Mouse (Mus musculus) MN1 (cell line): Measurements from ENCODE around the gene Ifnz.
"Not testable (repeated sequence)": the region's sequence is repeated elsewhere in the genome, so short reads cannot be mapped to it uniquely, and the experiment has no call there.

Experiments used
- DNase-seq: peaks from one replicate; pipeline ENCODE4 v3.0.0-alpha.2; 2016; ENCODE audit warnings: low spot score

The Ifnz gene

DNA sequence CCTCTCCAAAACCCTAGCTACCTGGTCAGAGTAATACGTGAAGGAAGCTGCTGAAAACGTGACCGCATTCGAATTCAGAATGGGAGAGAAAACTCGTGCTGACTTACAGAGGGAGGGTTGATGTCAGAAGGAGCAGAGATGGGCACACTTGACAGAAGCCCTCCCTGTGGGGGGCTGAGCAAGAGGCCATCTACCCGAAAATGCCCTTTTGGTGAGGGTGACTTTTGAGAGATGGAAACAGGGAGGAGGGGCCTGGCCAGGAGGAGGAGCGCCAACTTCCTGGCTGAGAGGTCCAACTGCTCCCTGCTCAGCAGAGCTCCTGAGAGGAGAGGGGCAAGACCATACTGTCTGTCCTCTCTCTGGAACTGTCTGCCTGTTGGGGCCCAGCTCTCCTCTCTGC, at the start of gene Ifnz:
TSS of gene Ifnz (plus strand) at position 301 of the 400 bp plus-strand sequence.
- not testable (repeated sequence) for DNase-seq

DNA sequence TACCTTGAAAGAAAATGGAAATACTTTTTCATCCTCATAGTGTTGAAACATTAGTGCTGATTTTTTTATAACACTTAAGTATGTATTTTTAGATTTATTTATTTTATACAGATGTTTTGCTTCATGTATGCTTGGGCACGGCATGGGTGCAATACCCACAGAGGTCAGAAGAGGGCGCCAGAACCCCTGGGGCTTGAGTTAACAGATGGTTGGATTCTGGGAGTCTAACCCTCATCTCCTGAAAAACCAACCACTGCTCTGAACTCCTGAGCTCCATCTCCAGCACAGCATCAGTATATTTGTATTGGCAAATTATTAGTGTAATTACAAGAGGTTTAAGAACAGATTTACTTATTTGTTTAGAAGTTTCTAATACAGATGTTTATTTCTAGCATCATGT, 43.5 kb upstream of the Ifnz start:
- DNase-seq = peak; percentile 60

DNA sequence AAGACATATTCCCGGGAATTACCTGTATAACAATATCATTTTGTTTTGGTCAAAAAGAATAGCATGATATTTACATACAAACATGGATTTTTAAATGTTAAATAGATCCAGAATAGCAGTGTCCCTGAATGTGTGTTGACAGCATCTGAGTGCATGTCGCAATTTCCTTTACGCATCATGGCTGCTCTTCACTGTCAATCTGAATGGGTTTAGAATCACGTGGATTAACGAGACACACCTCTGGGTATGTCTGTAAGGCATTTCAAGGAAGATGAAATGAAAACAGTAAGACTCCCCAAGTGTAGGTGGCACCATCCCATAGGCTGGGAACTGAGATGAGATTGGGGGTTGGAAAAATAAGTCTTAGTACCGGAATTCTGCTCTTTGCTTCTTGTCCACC, 42.9 kb upstream of the Ifnz start:
- no peak for DNase-seq

DNA sequence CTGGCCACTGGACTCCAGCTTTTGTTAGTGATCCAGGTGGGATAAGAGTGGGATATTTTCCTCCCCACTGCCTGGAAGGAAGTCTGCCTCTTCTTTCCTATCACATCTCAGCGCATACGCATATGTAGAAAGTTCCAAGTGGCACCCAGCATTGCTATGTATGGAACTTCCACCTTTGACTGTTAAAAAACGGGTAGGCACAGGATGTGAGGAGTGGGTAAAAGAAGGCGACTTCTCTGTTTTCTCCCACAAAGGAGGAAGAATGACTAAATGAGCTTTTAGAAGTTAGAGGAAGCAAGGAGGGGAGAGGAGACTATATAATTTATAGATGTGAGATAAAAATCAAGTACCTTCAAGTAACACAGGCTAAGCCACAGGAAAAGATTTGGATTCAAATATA, 40.5 kb upstream of the Ifnz start:
- DNase-seq = no peak

DNA sequence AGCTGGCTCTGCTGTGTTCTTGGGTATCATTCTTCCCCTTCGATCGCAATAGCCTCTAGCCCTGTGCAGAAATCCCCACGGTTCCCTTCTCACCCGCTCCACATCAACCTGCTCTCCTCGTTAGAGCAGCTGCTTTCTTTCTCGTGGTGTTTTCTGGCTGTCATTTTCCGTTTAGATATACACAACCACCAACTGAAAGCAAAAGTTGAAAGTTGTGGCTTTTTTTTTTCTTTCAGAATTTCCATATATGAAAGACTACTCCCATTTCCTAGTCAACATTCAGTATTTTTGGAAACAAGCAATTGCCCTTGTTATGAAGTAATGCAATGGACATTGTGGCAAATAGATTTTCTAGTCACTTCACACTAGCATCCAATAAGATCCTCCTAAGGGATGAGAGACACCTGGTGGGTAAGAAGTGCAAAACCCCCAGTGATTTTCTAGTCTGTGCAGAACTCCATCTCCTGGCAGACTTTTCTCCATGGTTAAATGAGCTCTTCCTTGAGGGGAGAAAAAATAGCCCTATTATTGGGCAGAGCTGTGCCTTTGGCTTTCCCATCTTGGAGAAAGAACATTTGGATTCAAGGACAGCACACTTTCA, 39.1 kb upstream of the Ifnz start:
- DNase-seq = no peak

DNA sequence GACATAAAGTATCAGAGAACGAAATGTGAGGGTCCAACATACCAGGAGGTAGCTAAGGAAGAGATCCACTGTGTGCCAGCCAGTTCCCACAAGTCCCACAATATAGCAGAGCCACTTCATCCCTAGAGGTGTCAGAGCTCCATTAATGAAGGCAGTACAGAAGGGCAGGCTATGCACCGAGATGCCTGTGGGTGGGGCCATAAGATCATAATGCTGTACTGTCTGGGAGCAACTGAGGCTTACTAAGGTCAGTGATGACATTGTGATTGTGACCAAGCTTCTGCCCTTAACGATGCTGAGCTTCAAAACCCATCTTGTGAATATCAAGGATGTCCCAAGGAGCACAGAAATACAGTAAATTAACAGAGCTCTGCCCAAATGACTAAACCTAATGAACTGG, 37.7 kb upstream of the Ifnz start:
- DNase-seq = no peak

DNA sequence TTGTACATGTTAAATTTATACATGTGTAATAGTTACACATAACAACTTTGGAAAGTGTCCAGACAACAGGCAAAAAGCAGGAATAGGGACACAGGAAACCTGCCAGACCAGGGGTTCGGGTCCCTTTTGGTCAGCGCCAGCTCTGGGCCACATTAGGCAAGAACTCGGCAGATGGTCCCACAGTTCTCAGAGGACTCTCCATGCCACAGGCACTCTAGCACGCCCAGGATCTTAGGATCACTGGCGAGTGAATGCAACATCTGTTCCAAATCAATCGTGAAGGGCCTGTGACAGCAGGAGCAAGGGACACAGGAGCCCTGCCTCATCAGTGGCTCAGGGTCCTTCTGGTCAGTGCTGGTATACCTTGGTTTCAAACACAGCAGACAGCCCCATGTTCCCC, 32.0 kb upstream of the Ifnz start:
- DNase-seq = no peak

DNA sequence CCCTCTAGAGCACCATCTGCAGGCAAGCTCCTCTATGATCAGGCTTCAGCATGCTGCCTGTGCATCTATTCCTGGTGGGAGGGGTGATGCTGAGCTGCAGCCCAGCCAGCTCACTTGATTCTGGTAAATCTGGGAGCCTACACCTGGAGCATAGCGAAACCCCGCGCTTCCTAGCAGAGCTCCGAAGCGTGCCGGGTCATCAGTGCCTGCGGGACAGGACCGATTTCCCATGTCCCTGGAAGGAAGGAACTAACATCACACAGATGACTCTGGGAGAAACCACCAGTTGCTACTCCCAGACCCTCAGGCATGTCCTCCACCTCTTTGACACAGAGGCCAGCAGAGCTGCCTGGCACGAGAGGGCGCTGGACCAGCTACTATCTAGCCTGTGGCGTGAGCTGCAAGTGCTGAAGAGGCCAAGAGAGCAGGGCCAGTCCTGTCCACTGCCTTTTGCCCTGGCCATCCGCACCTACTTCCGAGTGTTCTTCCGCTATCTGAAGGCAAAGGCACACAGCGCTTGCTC, 27.1 kb upstream of the Ifnz start, which contains the start of gene Gm13271:
TSS of gene Gm13271 (plus strand) at position 51 of the 523 bp plus-strand sequence.
- DNase-seq = not testable (repeated sequence)

DNA sequence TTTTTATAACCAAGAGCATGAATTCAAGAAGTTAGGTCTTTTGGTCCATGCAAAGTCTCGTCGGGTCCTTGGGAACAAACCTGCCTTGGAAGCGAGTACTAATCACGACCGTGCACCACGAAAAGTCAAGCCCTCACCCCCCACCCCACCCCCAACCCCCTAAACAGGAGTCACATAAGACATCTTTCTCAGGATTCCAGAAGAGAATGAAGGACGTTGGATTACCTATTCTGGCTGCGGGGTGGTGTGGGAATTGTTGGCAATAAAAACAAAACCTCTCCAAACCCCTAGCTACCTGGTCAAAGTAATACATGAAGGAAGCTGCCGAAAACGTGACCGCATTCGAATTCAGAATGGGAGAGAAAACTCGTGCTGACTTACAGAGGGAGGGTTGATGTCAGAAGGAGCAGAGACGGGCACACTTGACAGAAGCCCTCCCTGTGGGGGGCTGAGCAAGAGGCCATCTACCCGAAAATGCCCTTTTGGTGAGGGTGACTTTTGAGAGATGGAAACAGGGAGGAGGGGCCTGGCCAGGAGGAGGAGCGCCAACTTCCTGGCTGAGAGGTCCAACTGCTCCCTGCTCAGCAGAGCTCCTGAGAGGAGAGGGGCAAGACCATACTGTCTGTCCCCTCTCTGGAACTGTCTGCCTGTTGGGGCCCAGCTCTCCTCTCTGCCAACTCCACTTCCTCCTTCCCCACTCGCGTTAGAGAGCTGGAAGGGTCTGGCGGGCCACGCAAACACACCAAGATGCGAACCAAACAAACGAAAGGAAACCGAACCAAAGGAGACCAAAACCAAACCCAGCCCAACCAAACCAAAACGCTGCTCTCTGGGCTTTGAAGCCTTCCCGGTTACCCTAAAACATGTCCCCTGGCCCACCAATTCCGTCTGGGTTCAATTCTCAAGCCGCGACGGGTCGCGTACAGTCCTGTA, 25.1 kb upstream of the Ifnz start:
- peak; percentile 14 for DNase-seq

DNA sequence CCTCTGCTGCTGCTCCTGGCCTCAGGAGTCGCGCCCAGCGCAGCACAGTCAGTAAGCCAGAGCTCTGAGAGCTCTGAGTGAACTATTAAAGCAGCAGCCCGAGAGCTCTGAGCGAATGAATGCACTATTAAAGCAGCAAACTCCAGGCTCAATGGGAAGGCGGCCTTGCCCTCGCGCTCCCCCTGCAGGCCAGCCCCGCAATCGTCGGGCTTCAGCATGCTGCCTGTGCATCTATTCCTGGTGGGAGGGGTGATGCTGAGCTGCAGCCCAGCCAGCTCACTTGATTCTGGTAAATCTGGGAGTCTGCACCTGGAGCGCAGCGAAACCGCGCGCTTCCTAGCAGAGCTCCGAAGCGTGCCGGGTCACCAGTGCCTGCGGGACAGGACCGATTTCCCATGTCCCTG, 24.3 kb upstream of the Ifnz start:
- DNase-seq = peak; percentile 91

DNA sequence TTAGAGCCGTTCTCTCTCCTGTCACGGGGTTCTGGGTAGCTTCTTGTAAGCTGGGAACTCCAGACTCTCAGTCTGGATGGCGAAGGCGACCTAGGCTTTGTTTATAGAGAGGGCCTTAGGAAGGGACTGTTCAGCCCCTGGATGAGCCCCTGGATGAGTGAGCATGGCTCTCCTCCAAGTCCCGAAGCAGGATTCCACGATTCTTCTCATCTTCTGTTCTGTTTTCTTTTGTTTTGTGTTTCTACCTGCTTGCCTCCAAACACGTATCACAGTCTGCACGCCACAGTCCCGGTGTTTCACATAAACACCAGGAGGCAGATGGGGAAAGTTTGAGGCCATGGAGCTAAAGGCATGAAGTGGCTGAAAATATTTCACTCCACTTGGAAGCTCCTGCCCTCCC, 23.2 kb upstream of the Ifnz start:
- DNase-seq = not testable (repeated sequence)

DNA sequence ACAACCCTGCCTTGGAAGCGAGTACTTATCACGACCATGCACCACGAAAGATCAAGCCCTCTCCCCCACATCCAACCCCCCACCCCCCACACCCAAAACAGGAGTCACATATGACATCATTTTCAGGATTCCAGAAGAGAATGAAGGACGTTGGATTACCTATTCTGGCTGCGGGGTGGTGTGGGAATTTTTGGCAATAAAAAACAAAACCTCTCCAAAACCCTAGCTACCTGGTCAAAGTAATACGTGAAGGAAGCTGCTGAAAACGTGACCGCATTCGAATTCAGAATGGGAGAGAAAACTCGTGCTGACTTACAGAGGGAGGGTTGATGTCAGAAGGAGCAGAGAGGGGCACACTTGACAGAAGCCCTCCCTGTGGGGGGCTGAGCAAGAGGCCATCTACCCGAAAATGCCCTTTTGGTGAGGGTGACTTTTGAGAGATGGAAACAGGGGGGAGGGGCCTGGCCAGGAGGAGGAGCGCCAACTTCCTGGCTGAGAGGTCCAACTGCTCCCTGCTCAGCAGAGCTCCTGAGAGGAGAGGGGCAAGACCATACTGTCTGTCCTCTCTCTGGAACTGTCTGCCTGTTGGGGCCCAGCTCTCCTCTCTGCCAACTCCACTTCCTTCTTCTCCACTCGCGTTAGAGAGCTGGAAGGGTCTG, 22.2 kb upstream of the Ifnz start, which contains the start of gene Gm13283:
TSS of gene Gm13283 (plus strand) at position 510 of the 659 bp plus-strand sequence.
- not testable (repeated sequence) for DNase-seq

DNA sequence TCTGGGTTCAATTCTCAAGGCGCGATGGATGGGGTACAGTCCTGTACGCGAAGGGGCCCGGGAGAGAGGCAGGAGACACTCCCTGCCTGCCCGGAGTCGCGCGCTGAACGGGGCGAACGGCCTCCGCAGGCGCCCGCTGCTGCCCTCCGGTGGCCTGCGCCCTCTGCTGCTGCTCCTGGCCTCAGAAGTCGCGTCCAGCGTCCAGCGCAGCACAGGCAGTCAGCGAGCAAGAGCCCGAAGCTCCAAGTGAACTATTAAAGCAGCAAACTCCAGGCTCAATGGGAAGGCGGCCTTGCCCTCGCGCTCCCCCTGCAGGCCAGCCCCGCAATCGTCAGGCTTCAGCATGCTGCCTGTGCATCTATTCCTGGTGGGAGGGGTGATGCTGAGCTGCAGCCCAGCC, 21.5 kb upstream of the Ifnz start:
- peak; percentile 84 for DNase-seq

DNA sequence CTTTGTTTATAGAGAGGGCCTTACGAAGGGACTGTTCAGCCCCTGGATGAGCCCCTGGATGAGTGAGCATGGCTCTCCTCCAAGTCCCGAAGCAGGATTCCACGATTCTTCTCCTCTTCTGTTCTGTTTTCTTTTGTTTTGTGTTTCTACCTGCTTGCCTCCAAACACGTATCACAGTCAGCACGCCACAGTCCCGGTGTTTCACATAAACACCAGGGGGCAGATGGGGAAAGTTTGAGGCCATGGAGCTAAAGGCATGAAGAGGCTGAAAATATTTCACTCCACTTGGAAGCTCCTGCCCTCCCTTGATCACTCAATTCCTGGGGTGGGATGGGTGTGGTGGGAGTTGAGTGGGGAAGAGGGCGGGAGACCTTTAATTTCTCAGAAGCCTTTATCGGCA, 20.2 kb upstream of the Ifnz start:
- not testable (repeated sequence) for DNase-seq

DNA sequence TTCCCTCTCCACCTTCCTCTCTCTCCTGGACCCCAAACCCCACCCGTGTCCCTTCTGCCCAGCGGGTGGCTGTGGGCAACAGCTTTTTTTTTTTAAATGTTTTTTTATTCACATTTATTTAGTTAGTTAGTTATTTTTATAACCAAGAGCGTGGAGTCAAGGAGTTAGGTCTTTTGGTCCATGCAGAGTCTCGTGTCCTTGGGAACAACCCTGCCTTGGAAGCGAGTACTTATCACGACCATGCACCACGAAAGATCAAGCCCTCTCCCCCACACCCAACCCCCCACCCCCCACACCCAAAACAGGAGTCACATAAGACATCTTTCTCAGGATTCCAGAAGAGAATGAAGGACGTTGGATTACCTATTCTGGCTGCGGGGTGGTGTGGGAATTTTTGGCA, 19.6 kb upstream of the Ifnz start:
- DNase-seq = not testable (repeated sequence)

DNA sequence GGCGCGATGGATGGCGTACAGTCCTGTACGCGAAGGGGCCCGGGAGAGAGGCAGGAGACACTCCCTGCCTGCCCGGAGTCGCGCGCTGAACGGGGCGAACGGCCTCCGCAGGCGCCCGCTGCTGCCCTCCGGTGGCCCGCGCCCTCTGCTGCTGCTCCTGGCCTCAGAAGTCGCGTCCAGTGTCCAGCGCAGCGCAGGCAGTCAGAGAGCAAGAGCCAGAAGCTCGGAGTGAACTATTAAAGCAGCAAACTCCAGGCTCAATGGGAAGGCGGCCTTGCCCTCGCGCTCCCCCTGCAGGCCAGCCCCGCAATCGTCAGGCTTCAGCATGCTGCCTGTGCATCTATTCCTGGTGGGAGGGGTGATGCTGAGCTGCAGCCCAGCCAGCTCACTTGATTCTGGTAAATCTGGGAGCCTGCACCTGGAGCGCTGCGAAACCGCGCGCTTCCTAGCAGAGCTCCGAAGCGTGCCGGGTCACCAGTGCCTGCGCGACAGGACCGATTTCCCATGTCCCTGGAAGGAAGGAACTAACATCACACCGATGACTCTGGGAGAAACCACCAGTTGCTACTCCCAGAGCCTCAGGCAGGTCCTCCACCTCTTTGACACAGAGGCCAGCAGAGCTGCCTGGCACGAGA, 18.4 kb upstream of the Ifnz start:
- peak; percentile 80 for DNase-seq

DNA sequence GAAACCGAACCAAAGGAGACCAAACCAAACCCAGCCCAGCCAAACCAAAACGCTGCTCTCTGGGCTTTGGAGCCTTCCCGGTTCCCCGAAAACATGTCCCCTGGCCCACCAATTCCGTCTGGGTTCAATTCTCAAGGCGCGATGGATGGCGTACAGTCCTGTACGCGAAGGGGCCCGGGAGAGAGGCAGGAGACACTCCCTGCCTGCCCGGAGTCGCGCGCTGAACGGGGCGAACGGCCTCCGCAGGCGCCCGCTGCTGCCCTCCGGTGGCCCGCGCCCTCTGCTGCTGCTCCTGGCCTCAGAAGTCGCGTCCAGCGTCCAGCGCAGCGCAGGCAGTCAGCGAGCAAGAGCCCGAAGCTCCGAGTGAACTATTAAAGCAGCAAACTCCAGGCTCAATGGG, 8.4 kb upstream of the Ifnz start, which contains the start of gene Gm13290:
TSS of gene Gm13290 (plus strand) at position 301 of the 400 bp plus-strand sequence.
- not testable (repeated sequence) for DNase-seq

DNA sequence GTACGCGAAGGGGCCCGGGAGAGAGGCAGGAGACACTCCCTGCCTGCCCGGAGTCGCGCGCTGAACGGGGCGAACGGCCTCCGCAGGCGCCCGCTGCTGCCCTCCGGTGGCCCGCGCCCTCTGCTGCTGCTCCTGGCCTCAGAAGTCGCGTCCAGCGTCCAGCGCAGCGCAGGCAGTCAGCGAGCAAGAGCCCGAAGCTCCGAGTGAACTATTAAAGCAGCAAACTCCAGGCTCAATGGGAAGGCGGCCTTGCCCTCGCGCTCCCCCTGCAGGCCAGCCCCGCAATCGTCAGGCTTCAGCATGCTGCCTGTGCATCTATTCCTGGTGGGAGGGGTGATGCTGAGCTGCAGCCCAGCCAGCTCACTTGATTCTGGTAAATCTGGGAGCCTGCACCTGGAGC, 5.3 kb upstream of the Ifnz start, which contains the start of gene Gm13289:
TSS of gene Gm13289 (plus strand) at position 301 of the 400 bp plus-strand sequence.
- not testable (repeated sequence) for DNase-seq

DNA sequence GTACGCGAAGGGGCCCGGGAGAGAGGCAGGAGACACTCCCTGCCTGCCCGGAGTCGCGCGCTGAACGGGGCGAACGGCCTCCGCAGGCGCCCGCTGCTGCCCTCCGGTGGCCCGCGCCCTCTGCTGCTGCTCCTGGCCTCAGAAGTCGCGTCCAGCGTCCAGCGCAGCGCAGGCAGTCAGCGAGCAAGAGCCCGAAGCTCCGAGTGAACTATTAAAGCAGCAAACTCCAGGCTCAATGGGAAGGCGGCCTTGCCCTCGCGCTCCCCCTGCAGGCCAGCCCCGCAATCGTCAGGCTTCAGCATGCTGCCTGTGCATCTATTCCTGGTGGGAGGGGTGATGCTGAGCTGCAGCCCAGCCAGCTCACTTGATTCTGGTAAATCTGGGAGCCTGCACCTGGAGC, 2.4 kb upstream of the Ifnz start, which contains the start of gene Gm13272:
TSS of gene Gm13272 (plus strand) at position 301 of the 400 bp plus-strand sequence.
- not testable (repeated sequence) for DNase-seq

DNA sequence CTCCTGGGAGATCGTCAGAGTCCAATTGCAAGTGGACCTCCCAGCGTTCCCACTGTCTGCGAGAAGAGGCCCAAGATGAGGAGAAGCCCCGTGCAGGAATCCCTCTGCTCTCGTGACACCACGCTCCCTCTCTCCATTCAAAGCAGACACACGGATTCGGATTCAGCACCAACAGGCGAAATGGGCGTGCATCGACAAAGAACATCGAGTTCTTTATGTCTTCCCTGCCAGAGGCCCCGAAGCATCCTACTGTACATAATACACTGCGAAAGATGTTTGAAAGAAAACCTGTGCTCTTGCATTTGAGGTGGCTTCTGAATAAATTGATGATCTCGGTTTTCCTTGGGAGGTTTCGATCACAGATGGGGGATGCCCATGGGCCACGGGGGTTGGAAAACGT, 1.6 kb upstream of the Ifnz start:
- not testable (repeated sequence) for DNase-seq

DNA sequence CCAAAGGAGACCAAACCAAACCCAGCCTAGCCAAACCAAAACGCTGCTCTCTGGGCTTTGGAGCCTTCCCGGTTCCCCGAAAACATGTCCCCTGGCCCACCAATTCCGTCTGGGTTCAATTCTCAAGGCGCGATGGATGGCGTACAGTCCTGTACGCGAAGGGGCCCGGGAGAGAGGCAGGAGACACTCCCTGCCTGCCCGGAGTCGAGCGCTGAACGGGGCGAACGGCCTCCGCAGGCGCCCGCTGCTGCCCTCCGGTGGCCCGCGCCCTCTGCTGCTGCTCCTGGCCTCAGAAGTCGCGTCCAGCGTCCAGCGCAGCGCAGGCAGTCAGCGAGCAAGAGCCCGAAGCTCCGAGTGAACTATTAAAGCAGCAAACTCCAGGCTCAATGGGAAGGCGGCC, 404 bp downstream of the Ifnz start:
- DNase-seq = not testable (repeated sequence)
